Mouse (Mus musculus): ENCODE measurements around the gene Gabbr2.

Gene Gabbr2

DNA sequence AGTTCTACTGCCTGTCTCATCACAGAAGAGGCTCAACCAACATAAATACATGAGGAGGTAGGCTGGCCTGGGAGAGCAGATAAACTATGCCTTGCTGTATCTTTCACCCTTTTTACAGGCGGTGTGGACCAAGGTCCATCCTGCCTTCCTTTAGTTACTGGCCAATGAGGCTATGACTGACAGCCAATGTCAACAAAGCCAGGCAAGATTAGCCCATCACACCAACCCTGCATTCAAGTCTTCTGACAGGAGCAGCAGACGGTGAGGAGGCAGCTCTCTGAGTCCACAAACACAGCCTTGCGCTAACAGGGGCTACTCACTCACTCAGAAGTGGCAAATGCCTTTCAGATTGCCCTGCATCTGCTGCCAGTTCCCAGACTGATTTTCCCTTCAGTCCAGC, 3.4 kb downstream of the Gabbr2 start:
- no peak for DNase-seq (ENCODE audit: low read depth)

- DNase-seq (ENCODE audit: low read depth): no peak
Measured at GRCm38 (mm10) chr4:46987809-46988208, 3.9 kb downstream of the Gabbr2 start.

- DNase-seq (ENCODE audit: low read depth): no peak
Measured at GRCm38 (mm10) chr4:46986054-46986453, 5.6 kb downstream of the Gabbr2 start.

GRCm38 (mm10) chr4:46982912-46983311, 8.8 kb downstream of the Gabbr2 start:
- no peak for DNase-seq (ENCODE audit: low read depth)

DNA sequence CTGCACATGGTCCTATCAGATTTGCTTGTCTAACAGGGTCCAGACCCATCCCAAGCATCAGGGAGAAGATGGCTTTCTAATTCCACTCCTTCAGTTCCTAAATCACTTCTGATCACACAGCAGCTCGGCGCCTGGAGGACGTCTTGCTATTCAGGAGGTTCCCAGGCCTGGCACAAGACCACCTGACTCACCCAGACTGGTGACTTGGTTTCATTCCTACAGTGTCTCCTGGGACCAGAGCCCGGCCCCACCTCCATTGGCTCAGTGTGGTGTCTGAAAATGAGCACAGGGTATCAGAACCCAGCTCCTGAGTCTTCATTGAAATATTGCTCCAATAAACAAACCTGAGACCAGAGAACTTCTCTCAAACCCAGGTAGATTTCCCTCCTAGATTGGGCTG, 9.6 kb downstream of the Gabbr2 start:
- no peak for DNase-seq (ENCODE audit: low read depth)

DNA sequence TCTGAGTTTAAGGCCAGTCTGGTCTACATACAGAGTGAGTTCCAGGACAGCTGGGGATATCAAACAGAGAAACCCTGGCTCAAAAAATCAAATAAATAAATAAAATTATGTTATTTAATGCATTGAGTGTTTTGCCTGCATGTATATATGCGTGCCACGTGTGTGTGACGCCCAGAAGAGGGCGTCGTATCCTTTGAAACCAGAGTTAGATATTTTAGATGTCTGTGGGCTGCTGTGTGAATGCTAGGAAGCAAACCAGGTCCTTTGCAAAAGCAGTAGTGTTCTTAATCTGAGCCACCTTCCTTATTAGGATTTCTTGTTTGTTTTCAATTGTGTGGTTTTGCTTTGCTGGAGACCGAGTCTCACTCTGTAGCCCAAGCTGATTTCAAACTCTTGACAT, 13.3 kb downstream of the Gabbr2 start:
- no peak for DNase-seq (ENCODE audit: low read depth)

DNA sequence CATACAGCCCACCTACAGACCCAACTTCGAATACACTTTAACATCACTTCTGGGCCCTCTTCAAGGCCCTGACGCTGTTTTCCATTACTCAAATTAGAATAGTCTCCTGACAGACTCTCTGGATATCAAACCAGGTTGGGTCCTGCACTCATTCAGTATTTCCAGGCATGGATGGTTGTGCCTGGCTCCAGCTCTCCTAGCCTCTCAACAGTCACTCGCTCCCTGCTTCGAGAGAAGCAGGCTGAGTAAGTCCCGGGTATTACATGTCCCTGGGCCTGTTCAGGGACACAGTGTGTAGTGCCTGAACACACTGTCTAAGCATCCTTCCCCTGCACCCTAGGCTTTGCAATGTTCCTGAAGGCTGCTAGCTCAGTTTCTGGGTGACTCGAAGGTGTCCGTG, 14.5 kb downstream of the Gabbr2 start:
- DNase-seq (ENCODE audit: low read depth): no peak

DNA sequence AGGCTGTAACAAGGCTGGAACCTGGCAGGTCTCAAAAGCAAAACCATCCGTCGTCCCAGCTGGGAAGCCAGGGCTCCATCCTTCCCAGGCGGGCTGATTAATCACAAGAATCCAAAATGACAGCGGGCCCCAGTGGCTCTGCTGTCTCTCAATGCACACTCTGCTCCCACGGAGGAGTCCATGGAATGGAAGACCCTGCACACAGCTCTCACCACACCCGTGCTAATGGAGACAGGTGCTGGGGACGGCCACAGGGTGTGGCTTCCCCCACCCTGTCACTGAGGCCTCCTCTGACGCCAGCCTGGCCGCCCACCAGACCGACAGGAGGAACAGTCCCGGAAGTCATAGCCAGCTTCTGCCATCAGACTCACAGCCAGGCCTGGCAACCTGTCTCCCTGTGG, 15.0 kb downstream of the Gabbr2 start:
- no peak for DNase-seq (ENCODE audit: low read depth)

- no peak for DNase-seq (ENCODE audit: low read depth)
Measured at GRCm38 (mm10) chr4:46973322-46973721, 18.4 kb downstream of the Gabbr2 start.

DNA sequence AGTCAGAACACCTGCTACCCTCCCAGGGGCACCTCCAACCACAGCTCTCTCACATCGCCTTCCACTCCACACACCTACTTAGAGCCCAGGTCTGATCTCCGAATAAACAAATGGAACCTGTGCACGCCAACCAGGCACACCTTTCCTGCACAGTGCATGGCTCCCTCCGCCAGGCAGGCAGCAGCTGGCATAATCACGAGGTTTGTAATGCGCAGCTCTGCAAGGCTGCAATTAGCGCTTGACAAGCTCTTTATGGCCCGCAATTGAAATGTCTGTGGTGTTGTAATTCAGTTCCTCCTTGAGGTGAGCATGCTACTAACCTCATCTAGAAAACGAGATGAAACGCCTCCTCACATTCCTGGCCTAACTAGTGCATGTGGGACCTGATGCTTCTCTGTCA, 23.7 kb downstream of the Gabbr2 start:
- DNase-seq (ENCODE audit: low read depth): no peak

- no peak for DNase-seq (ENCODE audit: low read depth)
Measured at GRCm38 (mm10) chr4:46966551-46966950, 25.1 kb downstream of the Gabbr2 start.

DNA sequence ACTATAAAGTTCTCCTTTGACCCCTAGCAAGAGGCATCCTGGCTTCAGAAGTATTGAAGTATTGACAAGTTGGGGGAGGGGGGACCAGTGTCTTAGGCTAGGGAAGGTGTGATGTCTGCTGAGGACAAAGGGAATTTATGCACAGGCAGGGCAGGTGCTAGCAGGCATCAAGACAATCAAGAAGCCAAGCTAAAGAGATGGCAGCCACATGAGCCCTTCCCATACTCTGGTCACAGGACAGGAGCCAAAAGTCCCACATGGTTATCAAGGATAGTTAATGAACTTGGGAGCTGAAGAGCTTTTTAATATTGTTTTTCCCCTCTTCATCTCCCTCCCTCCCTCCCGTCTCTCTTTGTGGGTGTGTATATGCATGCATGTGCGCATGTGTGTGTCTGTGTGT, 30.3 kb downstream of the Gabbr2 start:
- no peak for DNase-seq (ENCODE audit: low read depth)

DNA sequence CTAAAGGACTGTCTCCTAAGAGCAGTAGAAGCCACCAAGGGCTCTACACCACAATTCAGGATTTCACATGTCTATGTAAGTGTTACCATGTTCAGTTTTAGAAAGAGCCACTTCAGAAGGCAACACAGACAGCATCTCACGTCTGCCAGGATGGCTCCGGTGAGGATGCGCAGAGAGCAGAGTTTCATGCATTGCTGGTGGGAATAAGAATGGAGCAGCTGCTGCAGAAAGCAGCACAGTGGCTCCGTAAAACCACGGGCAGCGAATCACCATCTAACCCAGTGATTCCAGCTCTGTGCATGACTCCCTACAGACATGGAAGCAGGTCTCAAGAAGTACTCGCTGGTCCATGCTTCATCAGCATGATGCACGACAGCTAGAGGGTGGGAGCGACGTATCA, 31.5 kb downstream of the Gabbr2 start:
- no peak for DNase-seq (ENCODE audit: low read depth)

DNA sequence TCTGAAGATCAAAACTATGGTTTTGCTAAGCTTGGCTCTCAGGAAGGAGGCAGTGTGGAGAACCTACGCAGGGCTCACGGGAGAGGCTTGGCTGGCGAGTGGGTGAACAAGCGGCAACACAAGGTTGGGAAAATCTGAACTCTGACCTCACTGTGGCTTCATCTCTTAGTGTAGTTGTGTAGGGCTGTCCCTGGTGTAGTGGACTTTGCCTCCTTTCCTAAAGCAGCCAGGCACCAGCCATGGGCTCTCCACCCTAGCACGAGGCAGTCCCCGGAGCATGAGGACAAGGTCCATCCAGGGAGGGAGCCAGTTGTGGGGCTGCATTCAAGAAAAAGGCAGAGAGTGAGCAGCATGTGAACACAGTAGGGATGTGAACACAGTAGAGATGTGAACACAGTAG, 31.9 kb downstream of the Gabbr2 start:
- DNase-seq (ENCODE audit: low read depth): no peak

DNA sequence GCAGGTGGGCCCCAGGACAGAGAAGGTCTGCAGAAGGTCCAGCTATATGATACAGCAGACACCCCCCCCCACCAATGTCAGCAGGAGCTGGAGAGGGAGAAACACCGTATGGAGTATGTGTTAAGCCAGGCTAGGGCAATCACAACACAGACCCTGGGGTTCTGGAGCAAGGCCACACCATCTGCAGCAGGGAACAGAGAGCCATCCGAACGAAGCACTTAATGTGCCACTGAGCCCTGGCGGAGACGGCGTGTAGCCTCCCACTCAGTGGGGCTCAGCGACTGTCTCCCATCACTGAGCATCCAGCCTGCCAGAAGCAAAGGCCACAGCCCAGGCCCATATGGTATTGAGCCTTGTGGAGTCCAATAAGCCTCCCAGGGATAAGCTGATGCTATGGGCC, 33.7 kb downstream of the Gabbr2 start:
- DNase-seq (ENCODE audit: low read depth): no peak

- DNase-seq (ENCODE audit: low read depth): no peak
Measured at GRCm38 (mm10) chr4:46956966-46957365, 34.7 kb downstream of the Gabbr2 start.

DNA sequence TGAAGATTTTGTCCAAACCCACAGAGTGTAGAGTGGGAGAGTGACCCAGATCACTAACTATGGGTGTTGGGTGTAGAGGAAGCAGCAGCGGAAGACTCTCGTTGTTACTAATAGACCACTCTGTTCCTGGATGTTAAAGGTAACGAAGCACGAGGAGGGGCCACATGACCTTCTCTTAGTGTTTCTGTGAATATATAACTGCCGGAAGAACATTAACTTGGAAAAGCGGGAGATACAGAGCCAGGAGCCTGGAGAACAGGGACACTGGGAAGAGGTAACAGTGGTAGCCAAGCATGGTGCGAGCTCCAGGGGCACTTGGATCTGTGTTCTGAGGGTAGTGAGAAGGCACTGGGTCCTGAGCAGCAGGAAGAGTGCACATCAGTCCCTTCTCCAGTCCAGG, 38.7 kb downstream of the Gabbr2 start:
- DNase-seq (ENCODE audit: low read depth): no peak

DNA sequence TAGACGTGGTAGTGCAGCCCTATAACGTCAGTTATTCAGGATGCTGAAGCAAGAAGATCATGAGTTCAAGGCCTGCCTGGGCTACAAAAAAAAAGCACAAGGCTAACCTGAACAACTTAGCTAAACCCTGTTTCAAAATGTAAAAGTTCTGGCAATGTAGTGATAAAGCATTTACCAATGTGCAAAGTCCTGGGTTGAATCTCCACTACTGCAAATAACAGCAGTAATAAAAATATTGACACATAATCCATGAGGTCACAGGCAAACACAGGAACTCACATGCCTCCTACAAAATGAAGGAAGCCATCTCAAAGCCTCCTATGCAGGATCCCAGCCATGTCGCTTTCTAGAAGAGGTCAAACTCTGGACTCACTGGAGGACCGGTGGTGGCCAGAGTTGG, 39.1 kb downstream of the Gabbr2 start:
- DNase-seq (ENCODE audit: low read depth): no peak

DNA sequence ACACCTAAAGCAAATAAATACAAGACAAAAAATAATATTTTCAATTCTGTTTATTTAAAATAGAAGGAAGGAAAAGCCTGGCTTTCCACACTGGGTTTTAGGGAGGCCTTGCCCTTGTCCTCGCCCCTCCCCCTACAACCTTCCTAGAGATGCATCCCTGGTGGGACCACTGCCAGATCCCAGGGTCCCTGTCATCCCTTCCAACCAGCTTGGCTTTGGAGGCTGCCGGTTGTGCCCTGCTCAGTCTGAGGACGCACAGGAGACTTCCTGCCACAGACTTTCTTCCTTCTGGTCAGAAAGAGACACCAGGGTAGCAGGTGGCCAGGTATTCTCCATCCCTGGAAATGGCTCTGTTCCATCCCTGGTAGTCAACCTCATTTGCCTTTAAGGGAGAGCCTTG, 57.4 kb downstream of the Gabbr2 start:
- no peak for DNase-seq (ENCODE audit: low read depth)

DNA sequence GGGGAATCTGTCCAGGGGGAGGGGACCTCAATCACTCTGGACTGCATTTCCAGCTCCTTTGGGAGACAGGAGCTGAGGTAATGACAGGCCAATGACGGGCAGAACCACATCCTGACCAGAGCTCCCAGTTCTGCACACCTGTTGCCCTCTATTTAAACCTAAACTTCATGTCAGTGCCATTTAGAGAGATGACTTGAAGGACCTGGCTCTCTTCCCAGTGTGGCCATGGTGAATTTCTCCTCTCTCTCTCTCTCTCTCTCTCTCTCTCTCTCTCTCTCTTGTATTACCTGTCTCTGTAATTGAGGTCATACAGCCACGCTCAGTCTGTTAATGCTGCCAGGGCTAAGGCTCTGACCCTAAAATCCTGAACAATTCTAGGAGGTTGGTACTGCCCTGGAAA, 58.1 kb downstream of the Gabbr2 start:
- no peak for DNase-seq (ENCODE audit: low read depth)

- no peak for DNase-seq (ENCODE audit: low read depth)
Measured at GRCm38 (mm10) chr4:46931706-46932397, 59.8 kb downstream of the Gabbr2 start.

DNA sequence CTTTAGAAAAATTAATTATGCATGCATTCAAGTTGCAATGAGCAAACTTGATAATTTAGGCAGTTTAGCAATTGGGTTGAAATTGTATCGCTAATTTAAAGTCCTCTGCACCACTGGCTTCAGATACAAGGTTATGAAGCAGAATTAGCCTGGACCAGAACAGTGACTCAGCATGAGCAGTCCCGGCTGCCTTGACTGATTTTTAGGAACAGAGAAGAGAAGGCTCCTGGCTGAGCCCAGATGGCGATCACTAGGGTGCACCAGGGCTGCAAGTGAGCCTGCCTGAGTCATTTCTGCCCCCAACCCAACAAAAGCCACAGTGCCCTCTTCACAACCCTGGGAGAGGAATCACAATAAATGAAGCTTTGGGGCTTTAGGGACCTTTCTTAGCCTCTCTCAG, 63.6 kb downstream of the Gabbr2 start:
- DNase-seq (ENCODE audit: low read depth): no peak

- no peak for DNase-seq (ENCODE audit: low read depth)
Measured at GRCm38 (mm10) chr4:46919144-46919543, 72.5 kb downstream of the Gabbr2 start.

DNA sequence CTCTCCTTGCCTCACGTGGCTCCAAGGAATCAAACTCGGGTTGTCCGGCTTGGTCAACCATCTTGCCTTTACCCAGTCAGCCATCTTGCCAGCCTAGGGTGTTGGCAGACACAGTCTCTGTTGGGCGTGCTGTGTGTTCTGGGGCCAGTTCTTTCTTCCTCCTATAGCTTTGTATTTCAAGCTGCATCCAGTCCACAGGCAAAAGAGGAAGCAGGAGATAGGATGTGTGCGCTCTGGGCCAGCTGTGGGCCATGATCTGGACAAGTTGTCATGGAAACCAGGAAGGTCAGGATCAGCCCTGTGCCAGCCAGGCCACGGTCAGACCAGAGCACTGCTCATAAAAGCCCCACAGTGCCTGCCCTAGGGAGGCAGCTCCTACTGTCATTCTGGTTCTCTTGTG, 74.9 kb downstream of the Gabbr2 start:
- no peak for DNase-seq (ENCODE audit: low read depth)

DNA sequence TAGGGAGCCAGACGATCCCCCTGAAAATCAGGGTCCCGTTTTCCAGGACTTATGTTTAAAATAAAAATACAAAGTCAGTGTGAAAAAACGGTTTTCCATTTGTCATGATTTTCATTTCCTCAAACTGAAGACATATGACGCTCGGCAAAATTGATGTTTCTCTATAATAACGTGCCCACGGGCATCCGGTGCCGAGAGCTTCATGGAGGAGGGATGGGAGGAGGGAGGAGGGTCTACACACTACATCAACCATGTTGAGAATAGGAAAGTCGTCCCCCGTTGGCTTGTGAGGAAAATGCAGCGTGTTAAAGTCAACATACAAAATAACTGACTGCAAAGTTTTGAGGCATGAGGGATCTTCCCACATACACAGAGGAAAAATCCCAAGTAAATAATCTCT, 75.7 kb downstream of the Gabbr2 start:
- DNase-seq (ENCODE audit: low read depth): no peak

Measured in c-Kit-positive CD71-negative TER-119-negative erythroid progenitor cells, embryonic 14.5 days (primary cell).